Mouse (Mus musculus): ENCODE results near the gene Il31ra. TPM values are rescaled to one million over a fixed set of nuclear protein-coding genes. Genes with fewer than 3 reads are reported as not detected.
"Not testable (repeated sequence)": the region's sequence is repeated elsewhere in the genome, so short reads cannot be mapped to it uniquely, and the experiment has no call there.

Gene Il31ra
- 2.7 and 3.0 TPM in 2 replicates for total RNA-seq (2015)
- total RNA-seq (2017) = 4.0 and 4.3 TPM in 2 replicates

- ATAC-seq (ENCODE audit: poor library complexity, severe bottlenecking) = not testable (repeated sequence)
These were observed at the start of gene Il31ra for GRCm38 (mm10) chr13:112594260-112594659. Il31ra (minus strand) TSS chr13:112594360.

GRCm38 (mm10) chr13:112642897-112643296 lies 48.7 kb upstream of the Il31ra start:
- ATAC-seq (ENCODE audit: poor library complexity, severe bottlenecking) = peak; percentile 71

- ATAC-seq (ENCODE audit: poor library complexity, severe bottlenecking) = peak; percentile 35
These were observed 45.0 kb upstream of the Il31ra start for GRCm38 (mm10) chr13:112639111-112639510.

GRCm38 (mm10) chr13:112636498-112636897 lies 42.3 kb upstream of the Il31ra start:
- ATAC-seq (ENCODE audit: poor library complexity, severe bottlenecking) = no peak

- ATAC-seq (ENCODE audit: poor library complexity, severe bottlenecking) = peak; percentile 84
These were observed 41.1 kb upstream of the Il31ra start for GRCm38 (mm10) chr13:112635174-112635837.

- no peak for ATAC-seq (ENCODE audit: poor library complexity, severe bottlenecking)
These were observed 31.4 kb upstream of the Il31ra start for GRCm38 (mm10) chr13:112625566-112625965.

- ATAC-seq (ENCODE audit: poor library complexity, severe bottlenecking) = peak; percentile 94
These were observed 30.5 kb upstream of the Il31ra start for GRCm38 (mm10) chr13:112624622-112625021.

- no peak for ATAC-seq (ENCODE audit: poor library complexity, severe bottlenecking)
These were observed 29.5 kb upstream of the Il31ra start for GRCm38 (mm10) chr13:112623656-112624055.

- no peak for ATAC-seq (ENCODE audit: poor library complexity, severe bottlenecking)
These were observed 27.4 kb upstream of the Il31ra start for GRCm38 (mm10) chr13:112621592-112621991.

- ATAC-seq (ENCODE audit: poor library complexity, severe bottlenecking) = no peak
These were observed 14.4 kb upstream of the Il31ra start for GRCm38 (mm10) chr13:112608606-112609005.

GRCm38 (mm10) chr13:112604411-112604810 lies 10.3 kb upstream of the Il31ra start:
- no peak for ATAC-seq (ENCODE audit: poor library complexity, severe bottlenecking)

GRCm38 (mm10) chr13:112603839-112604238 lies 9.7 kb upstream of the Il31ra start:
- no peak for ATAC-seq (ENCODE audit: poor library complexity, severe bottlenecking)

- ATAC-seq (ENCODE audit: poor library complexity, severe bottlenecking) = peak; percentile 49; the same call in 1 of the 2 replicates
These were observed 8.4 kb upstream of the Il31ra start for GRCm38 (mm10) chr13:112602607-112603006.

GRCm38 (mm10) chr13:112590254-112590653 lies 3.9 kb downstream of the Il31ra start:
- no peak for ATAC-seq (ENCODE audit: poor library complexity, severe bottlenecking)

- no peak for ATAC-seq (ENCODE audit: poor library complexity, severe bottlenecking)
These were observed 4.5 kb downstream of the Il31ra start for GRCm38 (mm10) chr13:112589625-112590024.

GRCm38 (mm10) chr13:112584556-112585237 lies 9.5 kb downstream of the Il31ra start:
- ATAC-seq (ENCODE audit: poor library complexity, severe bottlenecking) = no peak

GRCm38 (mm10) chr13:112582291-112582690 lies 11.9 kb downstream of the Il31ra start:
- no peak for ATAC-seq (ENCODE audit: poor library complexity, severe bottlenecking)

GRCm38 (mm10) chr13:112581796-112582195 lies 12.4 kb downstream of the Il31ra start:
- ATAC-seq (ENCODE audit: poor library complexity, severe bottlenecking) = no peak

- ATAC-seq (ENCODE audit: poor library complexity, severe bottlenecking) = no peak
These were observed 13.4 kb downstream of the Il31ra start for GRCm38 (mm10) chr13:112580590-112581320.

GRCm38 (mm10) chr13:112578041-112578440 lies 16.1 kb downstream of the Il31ra start:
- ATAC-seq (ENCODE audit: poor library complexity, severe bottlenecking) = not testable (repeated sequence)

- ATAC-seq (ENCODE audit: poor library complexity, severe bottlenecking) = no peak
These were observed 20.4 kb downstream of the Il31ra start for GRCm38 (mm10) chr13:112573800-112574199.

- no peak for ATAC-seq (ENCODE audit: poor library complexity, severe bottlenecking)
These were observed 23.4 kb downstream of the Il31ra start for GRCm38 (mm10) chr13:112570768-112571167.
